Mouse (Mus musculus) stomach, embryonic 16.5 days (tissue): Measurements from ENCODE around the gene Elp5. TPM values are rescaled to one million over a fixed set of nuclear protein-coding genes. Genes with fewer than 3 reads are reported as not detected.

Experiments used
- ATAC-seq: fragments of 200-750 bp; cut with Nextera tagmentation; 2 replicates; pipeline ENCODE4 v1.8.0; 2017; ENCODE audit warnings: moderate number of reproducible peaks, moderate TSS enrichment; ENCODE audit not compliant: insufficient read depth, low FRiP score
- H3K27ac ChIP-seq: fragments of 300-500 bp; sonication (generic); 2 replicates; pipeline ENCODE4 v1.5.1; 2014; ENCODE audit warnings: low read length
- H3K27me3 ChIP-seq: fragments of 300-500 bp; sonication (generic); 2 replicates; pipeline ENCODE4 v1.6.1; 2014; ENCODE audit warnings: low read length, control low read depth, mixed read lengths; ENCODE audit not compliant: control insufficient read depth, insufficient read depth
- H3K36me3 ChIP-seq: fragments of 300-500 bp; sonication (generic); 2 replicates; pipeline ENCODE4 v1.6.1; 2014; ENCODE audit warnings: low read length; ENCODE audit not compliant: control insufficient read depth, insufficient read depth
- H3K4me1 ChIP-seq: fragments of 300-500 bp; sonication (generic); 2 replicates; pipeline ENCODE4 v1.6.1; 2014; ENCODE audit warnings: low read length, control low read depth, mixed read lengths; ENCODE audit not compliant: control insufficient read depth, insufficient read depth
- H3K4me2 ChIP-seq: fragments of 300-500 bp; sonication (generic); 2 replicates; pipeline ENCODE4 v1.6.1; 2014; ENCODE audit warnings: low read depth, low read length, mixed read lengths
- H3K4me3 ChIP-seq: fragments of 300-500 bp; sonication (generic); replicated peaks from 2 replicates; pipeline ENCODE4 v1.5.1; 2014; ENCODE audit warnings: mild to moderate bottlenecking, low read length
- H3K9ac ChIP-seq: fragments of 300-500 bp; sonication (generic); 2 replicates; pipeline ENCODE4 v1.6.1; 2014; ENCODE audit warnings: low read length
- H3K9me3 ChIP-seq: fragments of 300-500 bp; sonication (generic); replicated peaks from 2 replicates; pipeline ENCODE4 v1.6.1; 2016; ENCODE audit warnings: low read length, control low read depth; ENCODE audit not compliant: control insufficient read depth
- WGBS: fragments of 180-500 bp; shearing (Covaris S2); extraction: QIAGEN DNeasy Blood & Tissue Kit; methylation state at CpG from one replicate; pipeline ENCODE4 v1.1.7; 2014; 5-methylcytosine and 5-hydroxymethylcytosine counted together
- polyA plus RNA-seq: library from polyadenylated mRNA; unstranded; fragments of >200 nt; fragmentation: Nextera tagmentation; extraction: Ambion mirVana; gene quantifications from 2 replicates; pipeline ENCODE4 v1.2.1, GENCODE M21; 2015

Gene Elp5
- 102 and 103 TPM in 2 replicates for polyA plus RNA-seq

GRCm38 (mm10) chr11:69982225-69982624 is at the start of gene Elp5:
Gene Elp5 (minus strand): TSS chr11:69982517.
- WGBS: 38% methylated on average over 8 of the region's 8 CpGs
- Histone ChIP-seq H3K4me3 (peak within 1 kb of the TSS; percentile 94), H3K4me1 (peaks cover 16% of the 10 kb centered on the region), H3K9ac (peak within 1 kb of the TSS; percentile 99), H3K27ac (peak within 1 kb of the TSS; percentile 99), H3K27me3 (no peaks in the 10 kb centered on the region), H3K36me3 (peaks cover 14% of the 10 kb centered on the region), H3K9me3 (no peaks in the 10 kb centered on the region), H3K4me2 (peak within 1 kb of the TSS; percentile 76)
- ATAC-seq: no peak

- no peak for ATAC-seq
- Histone ChIP-seq H3K27me3 (no peaks in the 10 kb centered on the region), H3K9me3 (no peaks in the 10 kb centered on the region), H3K4me1 (peaks cover 34% of the 10 kb centered on the region), H3K36me3 (no peaks in the 10 kb centered on the region), H3K4me3 (no peak overlapping the region), H3K27ac (no peak overlapping the region), H3K9ac (no peak overlapping the region), H3K4me2 (no peak overlapping the region)
- WGBS: 97% methylated on average over 11 of the region's 11 CpGs
These were observed 49.0 kb upstream of the Elp5 start for GRCm38 (mm10) chr11:70031321-70031670.

GRCm38 (mm10) chr11:70030651-70031320 is 48.5 kb upstream of the Elp5 start:
- Histone ChIP-seq H3K4me3 (no peak overlapping the region), H3K9me3 (no peaks in the 10 kb centered on the region), H3K9ac (no peak overlapping the region), H3K36me3 (no peaks in the 10 kb centered on the region), H3K27me3 (no peaks in the 10 kb centered on the region), H3K27ac (no peak overlapping the region), H3K4me2 (no peak overlapping the region), H3K4me1 (peaks cover 39% of the 10 kb centered on the region)
- no peak for ATAC-seq
- 91% methylated on average over 28 of the region's 28 CpGs for WGBS

- no peaks in the 10 kb centered on the region for H3K27me3 ChIP-seq
- 0 out of 2 replicates have a peak overlapping the region, but pooled peaks have one; percentile 43 for H3K27ac ChIP-seq
- no peaks in the 10 kb centered on the region for H3K9me3 ChIP-seq
- H3K36me3 ChIP-seq: no peaks in the 10 kb centered on the region
- peak overlapping the region; percentile 65 for H3K4me2 ChIP-seq
- WGBS: 39% methylated on average over 11 of the region's 11 CpGs
- no peak overlapping the region; the same call in 1 of the 2 replicates for H3K9ac ChIP-seq
- no peak for ATAC-seq
- peak overlapping the region; percentile 32 for H3K4me3 ChIP-seq
- H3K4me1 ChIP-seq: peaks cover 43% of the 10 kb centered on the region
These were observed 47.7 kb upstream of the Elp5 start for GRCm38 (mm10) chr11:70029829-70030550.

- Histone ChIP-seq H3K9ac (no peak overlapping the region; the same call in 1 of the 2 replicates), H3K4me2 (peak overlapping the region; percentile 65), H3K27ac (peak overlapping the region; percentile 43), H3K4me1 (peaks cover 43% of the 10 kb centered on the region), H3K4me3 (peak overlapping the region; percentile 32), H3K36me3 (no peaks in the 10 kb centered on the region), H3K9me3 (no peaks in the 10 kb centered on the region), H3K27me3 (no peaks in the 10 kb centered on the region)
- WGBS: 2% methylated on average over 20 of the region's 20 CpGs
- ATAC-seq: peak; percentile 81
These were observed 46.9 kb upstream of the Elp5 start for GRCm38 (mm10) chr11:70029130-70029801.

- ATAC-seq: peak; percentile 4
- peak overlapping the region; percentile 47 for H3K9ac ChIP-seq
- H3K27ac ChIP-seq: peak overlapping the region; percentile 43
- no peaks in the 10 kb centered on the region for H3K36me3 ChIP-seq
- H3K27me3 ChIP-seq: no peaks in the 10 kb centered on the region
- H3K4me1 ChIP-seq: peaks cover 44% of the 10 kb centered on the region
- H3K4me2 ChIP-seq: peak overlapping the region; percentile 65
- peak overlapping the region; percentile 32 for H3K4me3 ChIP-seq
- no peaks in the 10 kb centered on the region for H3K9me3 ChIP-seq
- 20% methylated on average over 12 of the region's 12 CpGs for WGBS
These were observed 46.2 kb upstream of the Elp5 start for GRCm38 (mm10) chr11:70028401-70029129.

- peaks cover 48% of the 10 kb centered on the region for H3K4me1 ChIP-seq
- ATAC-seq: no peak
- H3K27me3 ChIP-seq: no peaks in the 10 kb centered on the region
- H3K27ac ChIP-seq: peak overlapping the region; percentile 60
- peak overlapping the region; percentile 37 for H3K4me3 ChIP-seq
- WGBS: 35% methylated on average over 9 of the region's 9 CpGs
- no peaks in the 10 kb centered on the region for H3K9me3 ChIP-seq
- H3K36me3 ChIP-seq: no peaks in the 10 kb centered on the region
- peak overlapping the region; percentile 65 for H3K4me2 ChIP-seq
- peak overlapping the region; percentile 39 for H3K9ac ChIP-seq
These were observed 45.1 kb upstream of the Elp5 start for GRCm38 (mm10) chr11:70027397-70027796.

GRCm38 (mm10) chr11:70026689-70027088 is 44.4 kb upstream of the Elp5 start:
- peaks cover 48% of the 10 kb centered on the region for H3K4me1 ChIP-seq
- no peaks in the 10 kb centered on the region for H3K9me3 ChIP-seq
- H3K9ac ChIP-seq: peak overlapping the region; percentile 41
- H3K27ac ChIP-seq: peak overlapping the region; percentile 60
- H3K4me3 ChIP-seq: peak overlapping the region; percentile 37
- peak; percentile 65 for ATAC-seq
- H3K4me2 ChIP-seq: peak overlapping the region; percentile 65
- H3K27me3 ChIP-seq: no peaks in the 10 kb centered on the region
- H3K36me3 ChIP-seq: no peaks in the 10 kb centered on the region
- WGBS: 6% methylated on average over 19 of the region's 19 CpGs
